Mouse (Mus musculus): ENCODE data around the gene Ppp1r16b. TPM values are rescaled to one million over a fixed set of nuclear protein-coding genes. Genes with fewer than 3 reads are reported as not detected.

The Ppp1r16b gene
- polyA plus RNA-seq, 1 experiment from 2014 or later: 12.4 TPM

DNA sequence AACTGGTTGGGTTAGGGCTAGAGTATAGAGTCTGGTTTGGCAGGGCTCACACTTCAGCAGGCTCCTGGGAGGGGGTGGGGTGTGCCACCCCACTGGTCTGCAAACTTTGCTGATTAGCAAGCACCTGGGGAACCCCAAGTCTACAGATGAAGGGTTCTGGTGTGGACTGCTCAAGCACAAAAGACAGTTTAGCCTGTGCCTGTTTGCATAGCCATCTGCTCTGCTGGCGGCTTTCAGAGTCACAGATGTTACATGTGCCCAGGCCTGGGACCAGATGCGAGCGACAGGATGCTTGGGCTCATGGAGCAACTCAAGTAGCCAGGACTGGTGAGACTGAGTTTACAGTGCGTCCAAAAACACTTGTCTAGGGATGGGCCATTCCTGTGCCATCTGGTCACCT lies 8.3 kb downstream of the Ppp1r16b start:
- H3K9ac ChIP-seq (ENCODE audit: low read length): no peak overlapping the region
- DNase-seq (ENCODE audit: low spot score): peak; percentile 71

DNA sequence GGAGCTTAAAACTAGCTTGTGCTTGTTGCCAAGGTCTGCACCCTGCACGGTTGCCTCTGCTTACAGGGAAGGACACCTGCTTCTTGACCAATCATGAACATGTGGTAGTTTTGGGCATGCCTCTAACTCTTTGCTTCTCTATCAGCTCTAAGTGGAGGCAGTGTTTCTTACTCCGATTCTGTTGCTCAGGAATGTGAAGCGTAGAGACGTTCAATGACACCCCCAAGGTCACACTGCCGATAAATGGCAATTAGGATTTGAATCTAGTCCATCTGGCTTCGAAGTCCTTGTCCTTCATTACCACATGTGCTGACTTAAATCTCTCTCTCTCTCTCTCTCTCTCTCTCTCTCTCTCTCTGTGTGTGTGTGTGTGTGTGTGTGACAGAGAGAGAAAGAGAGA lies 8.9 kb downstream of the Ppp1r16b start:
- H3K4me2 ChIP-seq (ENCODE audit: low read length): no peak overlapping the region
- H3K4me3 ChIP-seq (ENCODE audit: low read depth, low read length): no peak overlapping the region
- peaks cover 11% of the 10 kb centered on the region; the same call in 1 of the 2 replicates for H3K4me1 ChIP-seq (ENCODE audit: control insufficient read depth, insufficient read depth, low read length)
- no peak for ATAC-seq
- peaks cover under 1% of the 10 kb centered on the region; the same call in 1 of the 2 replicates for H3K27me3 ChIP-seq (replicated peaks; ENCODE audit: control insufficient read depth, insufficient read depth, low read length)
- H3K36me3 ChIP-seq (ENCODE audit: control insufficient read depth, insufficient read depth, low read length): no peaks in the 10 kb centered on the region
- H3K27ac ChIP-seq (ENCODE audit: low read depth, low read length): peak overlapping the region; percentile 71; the same call in 1 of the 2 replicates
- no peak overlapping the region for H3K9ac ChIP-seq (ENCODE audit: low read length)
- WGBS: 81% methylated on average over 6 of the region's 6 CpGs
- no peak for DNase-seq (ENCODE audit: low spot score)
- no peaks in the 10 kb centered on the region for H3K9me3 ChIP-seq (replicated peaks; ENCODE audit: control insufficient read depth, low read length)

More for the DNA sequence above, 8.3 kb downstream of the Ppp1r16b start:
- H3K4me2 ChIP-seq (ENCODE audit: low read length): no peak overlapping the region
- peak; percentile 48 for ATAC-seq
- peaks cover 6% of the 10 kb centered on the region for H3K27me3 ChIP-seq (replicated peaks; ENCODE audit: control insufficient read depth, insufficient read depth, low read length)
- no peaks in the 10 kb centered on the region for H3K9me3 ChIP-seq (replicated peaks; ENCODE audit: control insufficient read depth, low read length)
- H3K4me3 ChIP-seq (ENCODE audit: low read depth, low read length): no peak overlapping the region
- WGBS: 66% methylated on average over 4 of the region's 4 CpGs
- peak overlapping the region; percentile 71 for H3K27ac ChIP-seq (ENCODE audit: low read depth, low read length)
- peaks cover 14% of the 10 kb centered on the region for H3K4me1 ChIP-seq (ENCODE audit: control insufficient read depth, insufficient read depth, low read length)
- no peaks in the 10 kb centered on the region for H3K36me3 ChIP-seq (ENCODE audit: control insufficient read depth, insufficient read depth, low read length)

DNA sequence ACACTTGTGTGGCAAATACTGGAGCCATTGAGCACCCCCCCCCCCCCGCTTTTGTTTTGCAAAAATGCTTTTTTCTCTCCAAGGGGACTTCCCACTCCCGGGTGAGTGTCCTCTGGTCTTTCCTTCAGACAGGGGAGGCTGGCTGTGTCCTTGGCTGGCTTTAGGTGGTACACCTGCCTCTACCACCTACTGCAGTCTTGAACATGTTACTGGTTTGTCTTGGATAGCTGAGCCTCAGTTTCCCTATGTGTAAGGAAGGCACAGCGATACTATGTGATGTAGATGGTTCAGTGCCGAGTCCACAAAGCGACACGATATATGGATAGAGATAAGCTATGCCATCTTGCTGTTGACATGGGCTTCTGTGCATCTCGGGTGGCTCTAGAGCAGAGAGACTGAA lies 9.6 kb downstream of the Ppp1r16b start:
- Histone ChIP-seq H3K9me3 (replicated peaks; ENCODE audit: control insufficient read depth, low read length) (no peaks in the 10 kb centered on the region), H3K27ac (ENCODE audit: low read depth, low read length) (no peak overlapping the region), H3K4me1 (ENCODE audit: control insufficient read depth, insufficient read depth, low read length) (peaks cover 11% of the 10 kb centered on the region; the same call in 1 of the 2 replicates), H3K9ac (ENCODE audit: low read length) (no peak overlapping the region), H3K4me2 (ENCODE audit: low read length) (no peak overlapping the region), H3K36me3 (ENCODE audit: control insufficient read depth, insufficient read depth, low read length) (no peaks in the 10 kb centered on the region), H3K27me3 (replicated peaks; ENCODE audit: control insufficient read depth, insufficient read depth, low read length) (no peaks in the 10 kb centered on the region), H3K4me3 (ENCODE audit: low read depth, low read length) (no peak overlapping the region)
- DNase-seq (ENCODE audit: low spot score) (no peak), ATAC-seq (no peak)
- WGBS: 82% methylated on average over 7 of the region's 7 CpGs

DNA sequence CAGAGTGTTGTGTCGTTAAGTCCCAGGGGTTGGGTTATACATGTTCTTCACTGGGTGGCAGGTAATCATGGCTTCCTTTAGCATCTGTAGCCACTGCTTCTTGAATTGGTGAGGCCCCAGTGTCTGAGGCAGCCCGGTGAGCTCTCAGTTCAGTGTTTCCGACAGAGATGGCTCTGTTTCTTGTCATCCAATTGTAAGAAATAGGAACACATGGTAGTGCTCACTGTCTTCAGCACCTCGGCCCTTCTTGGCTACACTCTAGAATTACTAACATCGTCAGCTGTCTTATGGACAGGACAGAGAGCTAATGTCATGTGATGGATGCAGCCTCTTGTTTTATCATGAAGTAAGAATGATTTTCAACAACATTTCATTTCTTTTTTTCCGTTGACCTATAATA lies 10.0 kb downstream of the Ppp1r16b start:
- no peak overlapping the region for H3K27ac ChIP-seq (ENCODE audit: low read depth, low read length)
- H3K27me3 ChIP-seq (replicated peaks; ENCODE audit: control insufficient read depth, insufficient read depth, low read length): no peaks in the 10 kb centered on the region
- no peak overlapping the region for H3K4me2 ChIP-seq (ENCODE audit: low read length)
- 80% methylated on average over 6 of the region's 6 CpGs for WGBS
- no peak overlapping the region for H3K9ac ChIP-seq (ENCODE audit: low read length)
- H3K9me3 ChIP-seq (replicated peaks; ENCODE audit: control insufficient read depth, low read length): no peaks in the 10 kb centered on the region
- no peak overlapping the region for H3K4me3 ChIP-seq (ENCODE audit: low read depth, low read length)
- no peaks in the 10 kb centered on the region for H3K36me3 ChIP-seq (ENCODE audit: control insufficient read depth, insufficient read depth, low read length)
- DNase-seq (ENCODE audit: low spot score) (no peak), ATAC-seq (no peak)
- H3K4me1 ChIP-seq (ENCODE audit: control insufficient read depth, insufficient read depth, low read length): peaks cover 12% of the 10 kb centered on the region

DNA sequence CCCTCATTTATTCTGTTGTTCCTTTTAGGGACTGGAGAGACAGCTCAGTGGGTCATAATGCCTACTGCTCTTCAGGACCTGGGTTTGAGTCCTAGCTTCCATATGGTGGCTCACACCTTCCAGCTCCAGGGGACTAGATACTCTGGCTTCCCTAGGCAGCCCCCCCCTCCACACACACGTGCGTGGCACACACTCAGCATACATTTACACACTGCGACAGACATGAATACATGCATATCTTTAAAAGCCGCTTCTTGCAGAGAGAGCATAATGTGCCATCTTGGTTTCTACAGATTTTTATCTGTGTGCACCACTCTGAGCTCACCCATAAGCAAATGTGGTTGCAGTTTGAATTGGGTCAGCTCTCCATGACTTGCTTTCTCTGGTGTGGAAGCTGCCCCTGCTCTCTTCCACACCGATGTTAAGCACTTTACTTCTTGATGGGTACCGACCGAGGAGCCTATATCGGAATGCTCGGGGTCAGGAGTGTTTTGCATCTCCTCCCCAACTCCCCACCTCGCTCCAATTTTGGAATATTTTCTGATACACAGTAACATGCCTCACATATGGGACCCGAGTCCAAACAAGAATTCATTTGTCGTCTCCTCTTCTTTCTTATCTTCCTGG lies 10.8 kb downstream of the Ppp1r16b start:
- no peaks in the 10 kb centered on the region for H3K36me3 ChIP-seq (ENCODE audit: control insufficient read depth, insufficient read depth, low read length)
- peak; percentile 54; the same call in 1 of the 2 replicates for ATAC-seq

DNA sequence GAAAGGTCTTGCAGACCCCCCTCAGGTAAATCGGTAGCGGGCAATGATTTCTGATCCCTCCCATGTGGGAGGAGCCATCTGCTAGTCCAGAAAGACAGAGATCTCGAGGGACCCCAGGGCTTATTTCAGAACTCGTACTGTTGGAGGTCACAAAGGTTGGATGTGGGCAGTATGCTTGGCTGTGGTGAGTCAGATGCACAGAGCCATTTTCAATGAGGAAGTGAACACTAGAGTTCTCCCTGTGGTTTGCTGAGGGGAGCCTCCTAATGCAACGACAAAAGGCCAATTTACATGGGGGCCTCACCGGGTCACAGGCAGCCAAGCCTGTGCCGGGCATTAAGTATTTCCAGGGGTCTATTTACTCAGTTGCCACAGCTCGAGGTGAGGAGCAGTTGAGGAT lies 12.7 kb downstream of the Ppp1r16b start:
- 69% methylated on average over 8 of the region's 8 CpGs for WGBS
- H3K9me3 ChIP-seq (replicated peaks; ENCODE audit: control insufficient read depth, low read length): no peaks in the 10 kb centered on the region
- ATAC-seq (no peak), DNase-seq (ENCODE audit: low spot score) (no peak)
- H3K27me3 ChIP-seq (replicated peaks; ENCODE audit: control insufficient read depth, insufficient read depth, low read length): no peaks in the 10 kb centered on the region
- no peak overlapping the region for H3K9ac ChIP-seq (ENCODE audit: low read length)
- H3K27ac ChIP-seq (ENCODE audit: low read depth, low read length): no peak overlapping the region
- H3K4me3 ChIP-seq (ENCODE audit: low read depth, low read length): no peak overlapping the region
- H3K4me1 ChIP-seq (ENCODE audit: control insufficient read depth, insufficient read depth, low read length): peaks cover 11% of the 10 kb centered on the region
- no peaks in the 10 kb centered on the region for H3K36me3 ChIP-seq (ENCODE audit: control insufficient read depth, insufficient read depth, low read length)
- H3K4me2 ChIP-seq (ENCODE audit: low read length): no peak overlapping the region

More for the DNA sequence above, 10.8 kb downstream of the Ppp1r16b start:
- no peak overlapping the region for H3K4me3 ChIP-seq (ENCODE audit: low read depth, low read length)
- peak overlapping the region; percentile 48; the same call in 1 of the 2 replicates for H3K27ac ChIP-seq (ENCODE audit: low read depth, low read length)
- peaks cover 16% of the 10 kb centered on the region for H3K4me1 ChIP-seq (ENCODE audit: control insufficient read depth, insufficient read depth, low read length)
- DNase-seq (ENCODE audit: low spot score): no peak
- no peak overlapping the region for H3K9ac ChIP-seq (ENCODE audit: low read length)
- H3K27me3 ChIP-seq (replicated peaks; ENCODE audit: control insufficient read depth, insufficient read depth, low read length): no peaks in the 10 kb centered on the region
- H3K9me3 ChIP-seq (replicated peaks; ENCODE audit: control insufficient read depth, low read length): no peaks in the 10 kb centered on the region
- H3K4me2 ChIP-seq (ENCODE audit: low read length): no peak overlapping the region
- WGBS: 88% methylated on average over 12 of the region's 12 CpGs

DNA sequence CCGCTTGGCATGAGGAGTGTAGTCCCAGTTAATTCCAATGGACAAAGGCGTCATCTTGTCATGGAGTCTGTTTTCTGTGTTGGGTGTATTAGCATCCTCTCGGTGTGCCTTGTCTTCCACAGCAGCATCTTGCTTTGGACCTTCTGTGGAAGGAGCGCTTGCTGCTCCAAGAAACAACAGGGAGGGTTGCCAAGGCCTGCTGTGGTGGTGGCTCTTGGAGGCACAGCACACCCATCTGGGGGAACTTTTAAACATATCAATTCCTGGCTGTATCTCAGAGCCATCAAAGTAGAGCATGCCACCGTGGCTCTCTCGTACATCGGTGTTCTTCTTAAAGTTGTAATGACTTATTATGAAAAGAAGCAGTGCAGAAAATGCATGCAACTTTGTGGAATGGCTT lies 13.9 kb downstream of the Ppp1r16b start:
- no peak overlapping the region for H3K9ac ChIP-seq (ENCODE audit: low read length)
- no peak for DNase-seq (ENCODE audit: low spot score)
- H3K27ac ChIP-seq (ENCODE audit: low read depth, low read length): no peak overlapping the region
- H3K4me2 ChIP-seq (ENCODE audit: low read length): no peak overlapping the region
- H3K9me3 ChIP-seq (replicated peaks; ENCODE audit: control insufficient read depth, low read length): no peaks in the 10 kb centered on the region
- ATAC-seq: no peak
- H3K36me3 ChIP-seq (ENCODE audit: control insufficient read depth, insufficient read depth, low read length): no peaks in the 10 kb centered on the region
- no peaks in the 10 kb centered on the region for H3K27me3 ChIP-seq (replicated peaks; ENCODE audit: control insufficient read depth, insufficient read depth, low read length)
- peaks cover 7% of the 10 kb centered on the region; the same call in 1 of the 2 replicates for H3K4me1 ChIP-seq (ENCODE audit: control insufficient read depth, insufficient read depth, low read length)
- H3K4me3 ChIP-seq (ENCODE audit: low read depth, low read length): no peak overlapping the region
- WGBS: 87% methylated on average over 7 of the region's 7 CpGs

DNA sequence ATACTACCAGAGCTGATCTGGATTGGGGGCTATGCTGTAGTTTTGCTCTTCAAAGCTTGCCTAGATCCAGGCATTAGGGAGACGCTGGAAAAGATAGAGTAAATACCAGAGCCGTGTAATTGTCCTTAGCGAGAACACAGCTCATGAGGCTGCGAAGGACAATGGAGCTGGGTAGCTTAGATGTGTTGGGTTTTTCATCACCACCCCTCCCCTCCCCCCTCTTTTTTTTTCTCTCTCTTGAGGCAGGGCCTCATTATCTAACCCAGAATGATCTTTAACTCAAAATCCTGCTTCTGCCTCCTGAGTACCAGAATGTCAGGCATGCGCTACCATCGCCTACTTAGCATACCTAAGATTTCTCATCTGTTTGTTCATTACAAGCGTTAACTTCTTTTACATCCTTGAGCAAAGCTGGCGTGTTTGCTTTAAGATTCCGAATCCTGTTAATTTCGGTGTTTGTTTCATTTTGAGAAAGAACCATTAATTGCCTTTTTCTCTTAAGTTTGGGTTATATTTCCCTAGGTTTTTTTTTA lies 15.2 kb downstream of the Ppp1r16b start:
- no peak overlapping the region for H3K27ac ChIP-seq (ENCODE audit: low read depth, low read length)
- no peak overlapping the region for H3K4me3 ChIP-seq (ENCODE audit: low read depth, low read length)
- H3K27me3 ChIP-seq (replicated peaks; ENCODE audit: control insufficient read depth, insufficient read depth, low read length): no peaks in the 10 kb centered on the region
- no peaks in the 10 kb centered on the region for H3K9me3 ChIP-seq (replicated peaks; ENCODE audit: control insufficient read depth, low read length)
- H3K9ac ChIP-seq (ENCODE audit: low read length): no peak overlapping the region
- no peaks in the 10 kb centered on the region for H3K36me3 ChIP-seq (ENCODE audit: control insufficient read depth, insufficient read depth, low read length)
- DNase-seq (ENCODE audit: low spot score) (no peak), ATAC-seq (no peak)
- no peak overlapping the region for H3K4me2 ChIP-seq (ENCODE audit: low read length)
- WGBS: 57% methylated on average over 10 of the region's 10 CpGs
- peaks cover 7% of the 10 kb centered on the region; the same call in 1 of the 2 replicates for H3K4me1 ChIP-seq (ENCODE audit: control insufficient read depth, insufficient read depth, low read length)

DNA sequence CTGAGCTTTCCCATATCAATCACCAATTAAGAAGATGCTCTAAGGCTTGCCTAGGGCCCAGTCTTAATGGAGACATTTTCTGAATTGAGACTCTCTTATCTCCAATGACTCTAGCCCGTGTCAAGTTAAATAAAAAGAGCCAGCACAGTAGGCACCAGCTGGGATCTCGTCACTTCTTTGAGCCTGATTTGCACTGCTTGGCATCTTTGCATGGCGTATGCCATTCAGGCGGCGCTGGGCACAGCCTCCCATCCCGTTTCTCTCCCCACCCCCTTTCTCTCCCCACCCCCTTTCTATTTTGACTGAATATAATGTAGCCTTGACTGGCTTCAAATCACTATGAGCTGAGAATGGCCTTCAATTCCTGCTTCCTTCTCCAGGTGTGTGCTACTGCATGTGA lies 16.5 kb downstream of the Ppp1r16b start:
- DNase-seq (ENCODE audit: low spot score) (no peak), ATAC-seq (peak; percentile 43; the same call in 1 of the 2 replicates)
- no peak overlapping the region for H3K9ac ChIP-seq (ENCODE audit: low read length)
- no peaks in the 10 kb centered on the region for H3K36me3 ChIP-seq (ENCODE audit: control insufficient read depth, insufficient read depth, low read length)
- WGBS: 44% methylated on average over 6 of the region's 6 CpGs
- no peaks in the 10 kb centered on the region for H3K9me3 ChIP-seq (replicated peaks; ENCODE audit: control insufficient read depth, low read length)
- peaks cover 7% of the 10 kb centered on the region; the same call in 1 of the 2 replicates for H3K4me1 ChIP-seq (ENCODE audit: control insufficient read depth, insufficient read depth, low read length)
- H3K27ac ChIP-seq (ENCODE audit: low read depth, low read length): no peak overlapping the region; the same call in 1 of the 2 replicates
- H3K4me3 ChIP-seq (ENCODE audit: low read depth, low read length): no peak overlapping the region
- no peaks in the 10 kb centered on the region for H3K27me3 ChIP-seq (replicated peaks; ENCODE audit: control insufficient read depth, insufficient read depth, low read length)
- no peak overlapping the region for H3K4me2 ChIP-seq (ENCODE audit: low read length)
